Mouse (Mus musculus) bone marrow macrophage, adult 2 months (primary cell): ENCODE measurements around the gene Cgnl1.

Experiments used
- CTCF ChIP-seq: IDR thresholded peaks from 2 replicates; pipeline ENCODE4 v1.5.1; 2012; ENCODE audit warnings: low read depth, mild to moderate bottlenecking, low read length, moderate library complexity
- POLR2A ChIP-seq: IDR thresholded peaks from 2 replicates; pipeline ENCODE4 v1.6.1; 2012; ENCODE audit warnings: mild to moderate bottlenecking, low read depth, low read length, borderline replicate concordance

DNA sequence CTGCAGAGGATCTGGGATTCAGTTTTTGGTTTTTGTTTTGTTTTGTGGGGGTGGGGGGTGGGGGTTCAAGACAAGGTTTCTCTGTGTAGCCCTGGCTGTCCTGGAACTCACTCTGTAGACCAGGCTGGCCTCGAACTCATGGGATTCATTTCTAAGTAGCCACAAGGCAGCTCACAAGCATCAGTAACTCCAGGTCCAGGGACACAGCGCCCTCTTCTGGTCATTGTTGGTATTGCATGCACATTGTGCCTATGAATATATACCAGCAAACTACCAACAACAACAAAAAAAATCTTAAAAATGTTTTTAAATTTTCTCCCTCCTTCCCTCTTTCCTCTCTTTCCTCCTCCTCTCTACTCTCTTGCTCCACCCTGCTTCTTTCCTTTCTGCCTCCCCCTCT, 156.8 kb downstream of the Cgnl1 start:
- TF ChIP-seq CTCF (peak; percentile 72), POLR2A (no peak)
